Mouse (Mus musculus) neural tube, embryonic 11.5 days (tissue): ENCODE results near the gene Selenbp1. TPM values are rescaled to one million over a fixed set of nuclear protein-coding genes. Genes with fewer than 3 reads are reported as not detected.
"Not testable (repeated sequence)": the region's sequence is repeated elsewhere in the genome, so short reads cannot be mapped to it uniquely, and the experiment has no call there.

Source experiments
- ATAC-seq: fragments of 200-750 bp; cut with Nextera tagmentation; 2 replicates; pipeline ENCODE4 v1.8.0; 2017; ENCODE audit warnings: moderate number of reproducible peaks, mild to moderate bottlenecking, moderate TSS enrichment, moderate library complexity; ENCODE audit not compliant: insufficient read depth, low FRiP score, low TSS enrichment
- DNase-seq: peaks from one replicate; pipeline ENCODE4 v3.0.0-alpha.2; 2015; ENCODE audit warnings: low spot score
- H3K27ac ChIP-seq: fragments of 300-500 bp; sonication (generic); 2 replicates; pipeline ENCODE4 v1.5.1; 2014; ENCODE audit warnings: low read depth, mild to moderate bottlenecking, low read length
- H3K27me3 ChIP-seq: fragments of 300-500 bp; sonication (generic); 2 replicates; pipeline ENCODE4 v1.6.1; 2014; ENCODE audit warnings: mild to moderate bottlenecking, low read length, mixed read lengths; ENCODE audit not compliant: control insufficient read depth, insufficient read depth
- H3K36me3 ChIP-seq: fragments of 300-500 bp; sonication (generic); 2 replicates; pipeline ENCODE4 v1.6.1; 2014; ENCODE audit warnings: mild to moderate bottlenecking, low read length, moderate library complexity, mixed read lengths; ENCODE audit not compliant: control insufficient read depth, insufficient read depth
- H3K4me1 ChIP-seq: fragments of 300-500 bp; sonication (generic); 2 replicates; pipeline ENCODE4 v1.6.1; 2014; ENCODE audit warnings: low read length, mixed read lengths; ENCODE audit not compliant: control insufficient read depth, insufficient read depth
- H3K4me2 ChIP-seq: fragments of 300-500 bp; sonication (generic); 2 replicates; pipeline ENCODE4 v1.6.1; 2014; ENCODE audit warnings: low read depth, mild to moderate bottlenecking, moderate library complexity
- H3K4me3 ChIP-seq: fragments of 300-500 bp; sonication (generic); 2 replicates; pipeline ENCODE4 v1.5.1; 2014; ENCODE audit warnings: low read depth, low read length
- H3K9ac ChIP-seq: fragments of 300-500 bp; sonication (generic); 2 replicates; pipeline ENCODE4 v1.6.1; 2014; ENCODE audit warnings: mild to moderate bottlenecking, low read length
- H3K9me3 ChIP-seq: fragments of 300-500 bp; sonication (generic); 2 replicates; pipeline ENCODE4 v1.6.1; 2016; ENCODE audit warnings: low read length; ENCODE audit not compliant: control insufficient read depth
- WGBS: fragments of 180-500 bp; shearing (Covaris S2); extraction: QIAGEN DNeasy Blood & Tissue Kit; methylation state at CpG from one replicate; pipeline ENCODE4 v1.1.7; 2014; 5-methylcytosine and 5-hydroxymethylcytosine counted together
- polyA plus RNA-seq: library from polyadenylated mRNA; unstranded; fragments of >200 nt; fragmentation: Nextera tagmentation; extraction: Ambion mirVana; gene quantifications from 2 replicates; pipeline ENCODE4 v1.2.1, GENCODE M21; 2014

Gene Selenbp1
- polyA plus RNA-seq, 1 experiment from 2014 or later: 6.2 TPM

DNA sequence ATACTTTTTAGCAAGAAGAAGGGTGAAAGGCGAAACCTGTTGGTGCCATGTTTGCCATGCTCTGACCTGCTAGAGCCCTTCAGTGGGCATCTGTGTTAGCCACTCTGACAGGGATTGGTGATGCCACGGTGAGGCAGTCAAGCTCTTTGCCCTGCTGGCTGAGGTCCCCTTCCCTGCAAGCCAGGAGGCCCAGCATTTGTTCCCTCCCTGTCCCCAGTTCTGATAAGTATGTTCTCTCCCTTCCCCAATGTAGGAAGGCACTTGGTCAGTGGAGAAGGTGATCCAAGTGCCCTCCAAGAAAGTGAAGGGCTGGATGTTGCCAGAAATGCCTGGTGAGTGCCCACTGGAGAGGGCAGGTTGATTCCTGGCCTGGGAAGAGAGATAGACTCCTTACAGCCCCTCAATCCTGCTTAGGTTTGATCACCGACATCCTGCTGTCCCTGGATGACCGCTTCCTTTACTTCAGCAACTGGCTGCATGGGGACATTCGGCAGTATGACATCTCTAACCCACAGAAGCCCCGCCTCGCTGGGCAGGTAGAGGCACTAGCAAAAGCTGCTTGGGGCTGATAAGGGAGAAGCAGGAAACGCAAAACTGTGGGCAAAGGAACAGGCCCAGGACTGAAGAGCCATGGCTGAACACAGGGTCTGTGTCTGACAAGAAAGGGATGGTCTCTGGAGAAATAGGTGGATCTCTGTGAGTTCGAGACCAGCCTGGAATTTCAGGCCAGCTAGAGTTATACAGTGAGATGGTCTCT is 9.5 kb downstream of the Selenbp1 start:
- not testable (repeated sequence) for H3K27me3 ChIP-seq, ATAC-seq, H3K9me3 ChIP-seq, H3K4me3 ChIP-seq, H3K4me1 ChIP-seq, H3K9ac ChIP-seq, H3K36me3 ChIP-seq, H3K4me2 ChIP-seq, DNase-seq, H3K27ac ChIP-seq
- 78% methylated on average over 7 of the region's 9 CpGs for WGBS

DNA sequence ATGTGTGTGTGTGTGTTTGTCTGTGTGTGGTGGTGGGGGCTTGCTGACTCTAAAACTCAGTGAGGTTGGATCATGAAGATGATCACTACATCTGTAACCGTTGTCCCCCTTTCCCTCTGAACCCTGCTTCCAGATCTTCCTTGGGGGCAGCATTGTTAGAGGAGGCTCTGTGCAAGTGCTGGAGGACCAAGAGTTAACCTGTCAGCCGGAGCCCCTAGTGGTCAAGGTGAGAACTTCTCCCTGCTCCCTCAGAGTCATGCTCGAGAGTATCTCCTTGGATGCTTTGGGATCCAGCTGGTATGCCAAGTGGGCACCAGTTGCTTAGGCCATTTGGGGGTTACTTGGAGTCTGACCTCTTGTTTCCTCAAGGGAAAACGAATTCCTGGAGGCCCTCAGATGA is 10.8 kb downstream of the Selenbp1 start:
- not testable (repeated sequence) for H3K27ac ChIP-seq, H3K9ac ChIP-seq, H3K36me3 ChIP-seq, H3K4me2 ChIP-seq, DNase-seq, H3K9me3 ChIP-seq, H3K27me3 ChIP-seq, H3K4me1 ChIP-seq, H3K4me3 ChIP-seq, ATAC-seq
- 32% methylated on average over 3 of the region's 4 CpGs for WGBS

DNA sequence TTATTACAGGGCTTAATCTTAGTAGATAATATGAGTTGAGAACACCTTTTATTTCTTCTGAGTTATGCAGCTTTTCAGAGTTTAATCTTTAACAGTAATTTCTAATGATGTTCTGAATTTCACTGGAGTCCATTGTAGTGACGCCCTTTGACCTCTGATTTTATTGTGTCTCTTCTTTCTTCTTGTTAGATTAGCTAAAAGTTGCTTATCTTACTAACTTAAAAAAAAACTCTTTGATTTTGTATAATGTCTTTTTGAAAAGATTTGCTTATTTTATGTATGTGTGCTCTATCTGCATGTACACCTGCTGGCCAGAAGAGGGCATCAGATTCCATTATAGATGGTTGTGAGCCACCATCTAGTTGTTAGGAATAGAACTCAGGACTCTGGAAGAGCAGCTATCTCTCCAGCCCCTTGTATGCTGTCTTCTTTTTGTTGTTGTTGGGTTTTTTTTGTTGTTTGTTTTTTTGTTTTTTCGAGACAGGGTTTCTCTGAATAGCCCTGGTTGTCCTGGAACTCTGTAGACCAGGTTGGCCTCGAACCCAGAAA is 15.3 kb downstream of the Selenbp1 start:
- 68% methylated on average over 3 of the region's 3 CpGs for WGBS
- ATAC-seq: no peak
- no peak for DNase-seq

DNA sequence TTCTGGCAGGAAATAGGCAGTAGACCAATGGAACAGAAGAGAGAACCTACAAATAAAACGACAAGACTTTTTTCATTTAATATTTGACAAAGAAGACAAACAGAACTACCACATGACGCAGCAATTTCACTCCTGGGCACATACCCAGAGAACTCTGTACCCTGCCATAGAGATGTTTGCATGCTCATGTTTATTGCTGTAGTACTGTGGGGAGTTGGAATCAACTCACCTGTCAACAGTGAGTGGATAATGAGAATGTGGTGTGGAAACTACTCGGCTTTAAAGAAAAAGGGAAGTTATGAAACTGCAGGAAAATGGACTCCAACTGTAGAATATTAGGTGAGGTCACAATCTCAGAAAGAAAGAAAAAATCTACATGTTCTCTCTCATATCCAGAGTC is 16.8 kb downstream of the Selenbp1 start:
- no peaks in the 10 kb centered on the region for H3K9me3 ChIP-seq
- no peak overlapping the region for H3K4me2 ChIP-seq
- ATAC-seq (no peak), DNase-seq (no peak)
- no peak overlapping the region for H3K9ac ChIP-seq
- no peaks in the 10 kb centered on the region for H3K27me3 ChIP-seq
- H3K36me3 ChIP-seq: no peaks in the 10 kb centered on the region
- H3K4me1 ChIP-seq: no peaks in the 10 kb centered on the region
- WGBS: 90% methylated on average over 3 of the region's 3 CpGs
- no peak overlapping the region for H3K27ac ChIP-seq
- no peak overlapping the region for H3K4me3 ChIP-seq

More for the DNA sequence above, 15.3 kb downstream of the Selenbp1 start:
- Histone ChIP-seq H3K4me3 (no peak overlapping the region), H3K4me2 (no peak overlapping the region), H3K9me3 (no peaks in the 10 kb centered on the region), H3K36me3 (no peaks in the 10 kb centered on the region), H3K27me3 (no peaks in the 10 kb centered on the region), H3K9ac (no peak overlapping the region), H3K4me1 (no peaks in the 10 kb centered on the region), H3K27ac (no peak overlapping the region)

DNA sequence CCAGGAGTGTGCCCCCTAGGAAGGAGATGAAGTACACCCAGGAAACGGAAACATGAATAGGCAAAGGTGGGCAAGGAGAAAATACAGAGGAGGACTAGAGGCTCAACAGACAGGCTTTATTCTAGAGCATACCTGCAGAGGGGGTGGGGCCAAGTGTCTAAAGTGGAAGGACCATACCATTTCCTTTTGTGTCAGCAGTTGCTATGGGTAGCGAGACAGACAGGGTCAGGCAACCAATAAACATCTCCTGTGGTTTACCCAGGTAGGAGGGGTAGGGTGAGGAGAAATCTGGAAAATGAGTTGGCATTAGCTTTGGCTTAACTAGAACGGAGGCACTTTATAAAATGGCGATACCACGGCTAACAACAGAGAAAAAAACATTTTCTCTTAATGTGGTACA is 19.9 kb downstream of the Selenbp1 start:
- no peak overlapping the region for H3K4me2 ChIP-seq
- no peaks in the 10 kb centered on the region for H3K9me3 ChIP-seq
- no peak overlapping the region for H3K9ac ChIP-seq
- peaks cover 6% of the 10 kb centered on the region; the same call in 1 of the 2 replicates for H3K4me1 ChIP-seq
- peaks cover 2% of the 10 kb centered on the region; the same call in 1 of the 2 replicates for H3K36me3 ChIP-seq
- no peak overlapping the region for H3K4me3 ChIP-seq
- no peak overlapping the region for H3K27ac ChIP-seq
- 70% methylated on average over 5 of the region's 5 CpGs for WGBS
- H3K27me3 ChIP-seq: no peaks in the 10 kb centered on the region
- no peak for ATAC-seq
- DNase-seq: no peak

DNA sequence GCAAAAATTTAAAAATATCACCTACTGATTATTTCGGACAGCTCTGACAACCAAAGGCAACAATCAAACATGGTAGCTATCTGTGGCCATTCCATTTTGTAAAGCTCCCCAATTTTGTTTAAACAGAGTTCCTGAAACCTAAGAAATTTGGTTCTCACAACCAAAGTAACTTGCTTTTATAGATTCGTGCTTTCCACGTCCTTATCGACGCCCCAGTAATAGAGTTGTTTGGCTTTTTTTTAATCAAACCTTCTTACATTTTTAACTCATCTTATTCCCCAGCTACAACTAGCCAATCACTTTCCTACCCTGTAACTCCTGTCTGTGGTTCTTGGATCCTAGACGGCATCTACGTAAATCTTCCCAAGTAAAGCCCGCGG is 20.5 kb downstream of the Selenbp1 start:
- Histone ChIP-seq H3K9me3 (no peaks in the 10 kb centered on the region), H3K36me3 (peaks cover 2% of the 10 kb centered on the region; the same call in 1 of the 2 replicates), H3K27me3 (no peaks in the 10 kb centered on the region), H3K27ac (peak overlapping the region; percentile 87; the same call in 1 of the 2 replicates), H3K4me3 (peak overlapping the region; percentile 65), H3K9ac (peak overlapping the region; percentile 74), H3K4me2 (peak overlapping the region; percentile 60), H3K4me1 (peaks cover 6% of the 10 kb centered on the region; the same call in 1 of the 2 replicates)
- DNase-seq (no peak), ATAC-seq (no peak)
- 25% methylated on average over 9 of the region's 9 CpGs for WGBS

DNA sequence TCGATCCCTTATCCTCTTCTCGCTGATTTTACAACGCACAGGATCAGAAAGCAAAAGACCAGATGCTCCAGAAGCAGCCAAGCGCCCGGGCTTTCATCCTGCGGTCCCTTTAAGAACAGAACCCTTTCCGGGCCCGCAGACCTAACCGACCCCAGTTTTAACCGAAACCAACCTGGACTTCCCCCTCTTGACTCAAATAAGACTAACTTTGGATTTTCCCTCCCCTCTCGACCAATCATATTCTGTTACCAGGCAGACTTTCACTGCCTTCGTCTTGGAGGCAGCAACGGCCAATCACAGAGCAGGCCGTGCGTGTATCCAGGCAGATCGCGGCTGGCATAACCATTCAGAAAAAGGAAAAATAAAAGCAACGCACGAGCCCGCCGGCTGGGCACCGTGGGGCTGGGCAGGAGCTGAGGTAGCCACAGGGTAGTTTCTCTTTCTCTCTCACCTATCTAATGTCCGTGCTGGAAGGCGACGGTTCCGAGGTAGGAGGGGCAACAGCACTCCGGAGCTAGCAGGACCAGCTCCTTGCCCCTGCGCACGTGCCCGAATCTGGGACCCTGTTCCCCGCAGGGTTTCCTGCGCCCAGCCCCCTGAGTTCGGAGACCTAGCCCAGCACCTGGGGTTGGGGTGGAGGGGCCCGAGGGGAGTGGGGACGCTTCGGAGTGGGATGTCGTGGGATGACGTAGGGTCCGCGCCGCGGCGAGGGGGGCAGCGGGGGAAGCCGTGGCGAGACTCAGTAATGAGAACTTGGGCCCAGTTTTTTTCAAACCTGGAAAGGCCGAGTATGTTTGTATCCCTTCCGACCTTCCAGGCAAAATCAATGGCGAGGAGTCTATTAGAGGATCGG is 21.1 kb downstream of the Selenbp1 start, which contains the start of gene Rfx5:
Gene Rfx5 (plus strand): TSS at position 312 of the 853 bp plus-strand sequence.
- Histone ChIP-seq H3K27ac (peak within 1 kb of the TSS; percentile 87), H3K36me3 (peaks cover 2% of the 10 kb centered on the region; the same call in 1 of the 2 replicates), H3K27me3 (no peaks in the 10 kb centered on the region), H3K9me3 (no peaks in the 10 kb centered on the region), H3K4me1 (peaks cover 6% of the 10 kb centered on the region; the same call in 1 of the 2 replicates), H3K4me3 (peak within 1 kb of the TSS; percentile 65), H3K4me2 (peak within 1 kb of the TSS; percentile 60), H3K9ac (peak within 1 kb of the TSS; percentile 74)
- DNase-seq (peak; percentile 89), ATAC-seq (peak; percentile 96)
- under 1% methylated on average over 50 of the region's 50 CpGs for WGBS

DNA sequence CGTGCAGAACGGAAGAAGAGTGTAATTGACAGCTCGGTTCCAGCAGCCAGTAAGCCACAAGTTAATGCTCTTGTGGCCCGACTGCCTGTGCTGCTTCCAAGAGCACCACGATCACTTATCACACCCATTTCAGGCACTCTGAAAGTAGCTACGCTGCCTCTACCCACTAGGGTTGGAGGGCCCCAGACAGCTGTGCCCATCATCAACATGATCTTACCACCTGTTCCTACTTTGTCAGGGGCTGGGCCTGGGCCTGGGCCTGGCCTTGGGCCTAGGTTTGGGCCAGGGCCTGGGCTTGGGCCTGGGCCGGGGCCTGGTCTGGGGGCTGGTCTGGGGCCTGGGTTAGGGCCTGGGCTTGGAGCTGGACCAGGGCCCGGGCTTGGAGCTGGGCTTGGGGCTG is 25.4 kb downstream of the Selenbp1 start:
- Histone ChIP-seq H3K36me3 (peaks cover 2% of the 10 kb centered on the region; the same call in 1 of the 2 replicates), H3K9ac (no peak overlapping the region), H3K27me3 (no peaks in the 10 kb centered on the region), H3K9me3 (no peaks in the 10 kb centered on the region), H3K27ac (no peak overlapping the region), H3K4me3 (no peak overlapping the region), H3K4me2 (no peak overlapping the region), H3K4me1 (peaks cover 6% of the 10 kb centered on the region; the same call in 1 of the 2 replicates)
- WGBS: 87% methylated on average over 8 of the region's 8 CpGs
- ATAC-seq (no peak), DNase-seq (no peak)
